Mouse (Mus musculus) ES-E14 (cell line): ENCODE measurements at regions not wholly inside any gene's neighbourhood (a gene's known extent, or its start where the extent isn't known, plus 50 kb on each side); places are given as distances from the start of the nearest gene placed in this dataset.
"Not testable (repeated sequence)": the region's sequence is repeated elsewhere in the genome, so short reads cannot be mapped to it uniquely, and the experiment has no call there.

Experiments
- DNase-seq: peaks from one replicate; pipeline ENCODE4 v3.0.0-alpha.2; 2013; ENCODE audit warnings: low read depth, low spot score
- H3K27ac ChIP-seq: 2 replicates; pipeline ENCODE4 v1.5.1; 2012; ENCODE audit warnings: low read depth, mild to moderate bottlenecking, low read length, moderate library complexity, mixed read lengths; ENCODE audit not compliant: poor library complexity, insufficient read depth, severe bottlenecking
- H3K36me3 ChIP-seq: 2 replicates; pipeline ENCODE4 v1.6.1; 2012; ENCODE audit warnings: mild to moderate bottlenecking, low read length, moderate library complexity, mixed read lengths; ENCODE audit not compliant: control insufficient read depth, poor library complexity, insufficient read depth, severe bottlenecking
- H3K4me1 ChIP-seq, 2 experiments: fragments of 150-350 bp in 1 of 2; sonication (generic) in 1 of 2; 2 replicates each; pipeline ENCODE4 v1.6.1; 2012; ENCODE audit warnings: low read length in 2 of 2, mild to moderate bottlenecking in 1 of 2, mixed read lengths in 1 of 2; ENCODE audit not compliant: control insufficient read depth in 2 of 2, insufficient read depth in 2 of 2, poor library complexity in 1 of 2
- H3K4me3 ChIP-seq, 2 experiments: fragments of 150-350 bp in 1 of 2; sonication (generic) in 1 of 2; 2 replicates each; pipeline ENCODE4 v1.5.1; 2012; ENCODE audit warnings: low read length in 2 of 2, low read depth in 1 of 2, mild to moderate bottlenecking in 1 of 2, mixed read lengths in 1 of 2; ENCODE audit not compliant: insufficient read depth in 1 of 2, poor library complexity in 1 of 2, severe bottlenecking in 1 of 2
- H3K9ac ChIP-seq: 2 replicates; pipeline ENCODE4 v1.6.1; 2012; ENCODE audit warnings: low read depth, mild to moderate bottlenecking, low read length, mixed read lengths; ENCODE audit not compliant: poor library complexity, insufficient read depth, severe bottlenecking
- H3K9me3 ChIP-seq: fragments of 150-350 bp; sonication (generic); 2 replicates; pipeline ENCODE4 v1.6.1; 2012; ENCODE audit warnings: low read depth, mild to moderate bottlenecking, low read length; ENCODE audit not compliant: control insufficient read depth, insufficient read depth
- CHD2 ChIP-seq: IDR thresholded peaks from 2 replicates; pipeline ENCODE4 v1.6.1; 2014; ENCODE audit warnings: mild to moderate bottlenecking, low read depth, low read length, inconsistent platforms
- HCFC1 ChIP-seq: IDR thresholded peaks from 2 replicates; pipeline ENCODE4 v1.6.1; 2012; ENCODE audit warnings: low read length, inconsistent platforms, borderline replicate concordance; ENCODE audit not compliant: insufficient read depth
- MAFK ChIP-seq: IDR thresholded peaks from 2 replicates; pipeline ENCODE4 v1.6.1; 2014; ENCODE audit warnings: mild to moderate bottlenecking, low read depth, low read length, inconsistent platforms; ENCODE audit not compliant: insufficient read depth
- ZC3H11A ChIP-seq: IDR thresholded peaks from 2 replicates; pipeline ENCODE4 v1.6.1; 2012; ENCODE audit warnings: low read depth, mild to moderate bottlenecking, inconsistent platforms, low read length, borderline replicate concordance
- ZNF384 ChIP-seq: IDR thresholded peaks from 2 replicates; pipeline ENCODE4 v1.6.1; 2012; ENCODE audit warnings: low read depth, low read length, inconsistent platforms
- in situ Hi-C, 2 experiments: fragments of 600-800 bp; cut with MboI; formaldehyde crosslinking; loops; one replicate each; pipeline ENCODE4 v1.15.1; 2025; ENCODE audit warnings: low sequenced_read_pairs in 2 of 2, inconsistent platforms in 1 of 2; ENCODE audit not compliant: unreplicated experiment in 2 of 2

GRCm38 (mm10) chr2:114378844-114379533 is 177.7 kb upstream of the Zfp770 start:
- Histone ChIP-seq H3K9me3 (no peaks in the 10 kb centered on the region), H3K4me1 (no peaks in the 10 kb centered on the region), H3K36me3 (no peaks in the 10 kb centered on the region), H3K9ac (no peak overlapping the region), H3K4me3 (no peak overlapping the region), H3K27ac (no peak overlapping the region)
- in situ Hi-C loops: no loop called here
- TF ChIP-seq ZNF384 (no peak), CHD2 (no peak), HCFC1 (no peak), MAFK (no peak), ZC3H11A (no peak)
- no peak for DNase-seq

- H3K9me3 ChIP-seq: no peaks in the 10 kb centered on the region
- no peak for TF ChIP-seq CHD2
- no peak for TF ChIP-seq MAFK
- TF ChIP-seq HCFC1: no peak
- no peak for TF ChIP-seq ZNF384
- TF ChIP-seq ZC3H11A: no peak
- no peak overlapping the region for H3K4me3 ChIP-seq
- H3K9ac ChIP-seq: no peak overlapping the region
- H3K4me1 ChIP-seq: no peaks in the 10 kb centered on the region
- no peak overlapping the region for H3K27ac ChIP-seq
- no peak for DNase-seq
- in situ Hi-C loops: no loop called here
- H3K36me3 ChIP-seq: no peaks in the 10 kb centered on the region
Observed at GRCm38 (mm10) chr2:114373476-114373875, 172.2 kb upstream of the Zfp770 start.

DNA sequence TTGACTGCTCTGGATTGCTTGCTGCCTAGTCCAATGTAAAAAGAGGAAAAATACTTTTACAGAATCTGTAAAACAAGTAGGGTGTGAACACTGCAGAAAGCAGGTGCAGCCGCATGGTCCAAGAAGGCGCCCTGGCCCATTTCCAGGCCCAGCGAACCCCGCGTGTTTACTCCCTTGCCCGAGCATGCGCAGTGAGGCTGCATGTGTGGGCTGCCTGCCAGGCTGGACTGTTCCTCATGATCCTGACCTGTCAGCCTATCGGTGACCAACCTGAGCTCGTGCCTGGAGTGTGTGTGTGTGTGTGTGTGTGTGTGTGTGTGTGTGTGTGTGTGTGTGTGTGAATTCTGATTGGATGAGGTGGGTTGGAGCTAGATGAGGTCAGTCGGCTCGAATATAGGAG is 152.6 kb upstream of the Zfp770 start:
- H3K9ac ChIP-seq, H3K36me3 ChIP-seq, H3K9me3 ChIP-seq, H3K4me1 ChIP-seq, DNase-seq, in situ Hi-C loops, H3K27ac ChIP-seq, H3K4me3 ChIP-seq: not testable (repeated sequence)

DNA sequence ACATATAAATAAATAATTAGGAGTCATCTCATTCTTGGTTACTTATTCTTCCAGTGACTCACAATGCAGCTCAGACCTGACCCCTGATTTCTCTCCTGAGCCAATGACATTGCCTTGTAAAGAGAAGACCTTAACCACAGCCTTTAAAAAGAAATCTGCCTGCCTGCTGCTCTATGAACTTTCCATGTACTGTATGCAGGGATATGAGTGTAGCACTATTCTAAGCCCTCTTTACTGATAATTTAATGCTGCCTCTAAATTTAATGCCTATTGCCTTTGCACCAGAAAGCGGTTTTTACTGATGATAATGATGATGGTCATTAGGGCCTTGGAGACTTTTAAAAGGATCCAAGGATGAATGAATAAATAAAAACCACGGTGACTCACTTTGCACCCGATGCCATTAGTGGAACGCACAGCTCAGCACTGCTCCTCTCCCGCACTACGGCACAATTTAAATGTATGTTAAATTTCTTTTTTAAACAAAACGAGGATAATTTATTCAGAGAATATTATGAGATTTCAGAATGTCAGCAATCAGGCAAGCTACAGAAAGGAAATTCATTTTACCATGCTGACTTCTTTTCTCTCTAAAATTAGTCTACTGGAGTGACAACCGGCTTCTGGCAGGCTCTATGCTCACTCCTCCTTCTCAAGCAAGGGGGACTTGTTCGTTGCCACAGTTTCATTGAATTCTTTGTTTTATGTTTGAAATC is 139.5 kb upstream of the Zfp770 start:
- Histone ChIP-seq H3K4me1 (no peaks in the 10 kb centered on the region), H3K9ac (no peak overlapping the region), H3K4me3 (no peak overlapping the region), H3K9me3 (no peaks in the 10 kb centered on the region), H3K36me3 (no peaks in the 10 kb centered on the region), H3K27ac (no peak overlapping the region)
- in situ Hi-C loops: no loop called here
- no peak for TF ChIP-seq HCFC1
- no peak for TF ChIP-seq CHD2
- no peak for TF ChIP-seq ZNF384
- TF ChIP-seq MAFK: no peak
- no peak for TF ChIP-seq ZC3H11A
- no peak for DNase-seq
